Mouse (Mus musculus) bone marrow macrophage, adult 2 months (primary cell): ENCODE measurements around the gene Tas2r119. TPM values are rescaled to one million over a fixed set of nuclear protein-coding genes. Genes with fewer than 3 reads are reported as not detected.

Experiments
- H3K27ac ChIP-seq: 2 replicates; pipeline ENCODE4 v1.5.1; 2012; ENCODE audit warnings: low read depth, low read length; ENCODE audit not compliant: insufficient read depth
- H3K4me1 ChIP-seq: 2 replicates; pipeline ENCODE4 v1.6.1; 2012; ENCODE audit warnings: low read length; ENCODE audit not compliant: control insufficient read depth, insufficient read depth
- H3K4me3 ChIP-seq: 2 replicates; pipeline ENCODE4 v1.5.1; 2012; ENCODE audit warnings: mild to moderate bottlenecking, low read length, moderate library complexity; ENCODE audit not compliant: insufficient read depth
- CTCF ChIP-seq: IDR thresholded peaks from 2 replicates; pipeline ENCODE4 v1.5.1; 2012; ENCODE audit warnings: low read depth, mild to moderate bottlenecking, low read length, moderate library complexity
- POLR2A ChIP-seq: IDR thresholded peaks from 2 replicates; pipeline ENCODE4 v1.6.1; 2012; ENCODE audit warnings: mild to moderate bottlenecking, low read depth, low read length, borderline replicate concordance
- polyA plus RNA-seq: library from polyadenylated mRNA; stranded (reverse); fragments of >200 nt; gene quantifications from 2 replicates; pipeline ENCODE4 v1.2.4, GENCODE M21; 2012; ENCODE audit not compliant: missing spikeins, insufficient read depth, insufficient read length

Tas2r119 gene
- polyA plus RNA-seq, 1 experiment, result not detected

- Histone ChIP-seq H3K27ac (no peak overlapping the region), H3K4me1 (no peaks in the 10 kb centered on the region), H3K4me3 (no peak overlapping the region)
- no peak for TF ChIP-seq CTCF
- no peak for TF ChIP-seq POLR2A
These were observed 45.9 kb downstream of the Tas2r119 start for GRCm38 (mm10) chr15:32223028-32223427.

GRCm38 (mm10) chr15:32225394-32225793 is 48.3 kb downstream of the Tas2r119 start:
- H3K4me1 ChIP-seq, result peaks cover 5% of the 10 kb centered on the region
- no peak overlapping the region for H3K27ac ChIP-seq
- H3K4me3 ChIP-seq, result no peak overlapping the region
- TF ChIP-seq POLR2A, result no peak
- no peak for TF ChIP-seq CTCF

- Histone ChIP-seq H3K27ac (no peak overlapping the region), H3K4me1 (peaks cover 9% of the 10 kb centered on the region), H3K4me3 (no peak overlapping the region)
- TF ChIP-seq CTCF (no peak), POLR2A (no peak)
These were observed 49.3 kb downstream of the Tas2r119 start for GRCm38 (mm10) chr15:32226381-32226780.

- TF ChIP-seq CTCF (no peak), POLR2A (no peak)
- Histone ChIP-seq H3K4me3 (no peak overlapping the region), H3K27ac (no peak overlapping the region), H3K4me1 (peaks cover 11% of the 10 kb centered on the region)
These were observed 49.9 kb downstream of the Tas2r119 start for GRCm38 (mm10) chr15:32226888-32227395.

Other genes with a start within 250 kb of the Tas2r119 start
- 0.28 TPM in 1 of 2 replicates, not detected in the other for gene Sema5a, start 67.5 kb downstream of the Tas2r119 start, polyA plus RNA-seq